Mouse (Mus musculus): ENCODE measurements around the gene Pfkfb3.

Gene Pfkfb3

GRCm38 (mm10) chr2:11503736-11504135 is 50.1 kb downstream of the Pfkfb3 start:
- CTCF ChIA-PET, result interaction anchor here (1.2 kb wide), 1 partner anchor 40 kb away, joined by 3 read pairs; no protein-coding TSS in a partner anchor

GRCm38 (mm10) chr2:11502901-11503431 is 50.9 kb downstream of the Pfkfb3 start:
- CTCF ChIA-PET, result interaction anchor here (0.7 to 2.1 kb wide), 3 partner anchors 28 to 171 kb away, joined by 3 to 6 read pairs (median 3); no protein-coding TSS in a partner anchor

DNA sequence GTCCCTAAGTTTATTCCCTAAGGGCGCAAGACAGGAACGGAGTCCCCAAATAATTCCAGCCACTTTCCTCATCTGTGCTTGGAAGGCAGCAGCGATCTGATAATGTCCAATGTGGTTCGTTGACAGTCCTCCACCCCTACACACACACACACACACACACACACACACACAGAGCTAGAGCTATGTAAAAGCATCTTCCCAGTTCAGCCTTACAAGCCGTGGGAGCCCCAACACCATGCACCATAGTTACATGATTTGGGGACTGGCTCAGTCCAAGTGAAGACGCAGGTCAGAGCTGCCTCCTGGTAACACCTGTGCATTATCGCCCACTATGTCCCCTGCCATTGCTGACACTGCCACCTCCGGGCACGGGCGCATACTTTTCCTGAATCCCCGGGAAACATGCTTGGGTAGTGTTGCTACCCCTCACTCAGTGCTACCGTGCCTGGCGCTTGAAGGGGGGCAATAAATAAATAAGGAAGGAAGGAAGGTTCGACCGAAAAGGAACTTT is 51.6 kb downstream of the Pfkfb3 start:
- CTCF ChIA-PET, result interaction anchor here (0.6 to 2.1 kb wide), 4 partner anchors 29 to 170 kb away, joined by 3 to 6 read pairs (median 3); partner anchors contain the start of gene Rbm17

DNA sequence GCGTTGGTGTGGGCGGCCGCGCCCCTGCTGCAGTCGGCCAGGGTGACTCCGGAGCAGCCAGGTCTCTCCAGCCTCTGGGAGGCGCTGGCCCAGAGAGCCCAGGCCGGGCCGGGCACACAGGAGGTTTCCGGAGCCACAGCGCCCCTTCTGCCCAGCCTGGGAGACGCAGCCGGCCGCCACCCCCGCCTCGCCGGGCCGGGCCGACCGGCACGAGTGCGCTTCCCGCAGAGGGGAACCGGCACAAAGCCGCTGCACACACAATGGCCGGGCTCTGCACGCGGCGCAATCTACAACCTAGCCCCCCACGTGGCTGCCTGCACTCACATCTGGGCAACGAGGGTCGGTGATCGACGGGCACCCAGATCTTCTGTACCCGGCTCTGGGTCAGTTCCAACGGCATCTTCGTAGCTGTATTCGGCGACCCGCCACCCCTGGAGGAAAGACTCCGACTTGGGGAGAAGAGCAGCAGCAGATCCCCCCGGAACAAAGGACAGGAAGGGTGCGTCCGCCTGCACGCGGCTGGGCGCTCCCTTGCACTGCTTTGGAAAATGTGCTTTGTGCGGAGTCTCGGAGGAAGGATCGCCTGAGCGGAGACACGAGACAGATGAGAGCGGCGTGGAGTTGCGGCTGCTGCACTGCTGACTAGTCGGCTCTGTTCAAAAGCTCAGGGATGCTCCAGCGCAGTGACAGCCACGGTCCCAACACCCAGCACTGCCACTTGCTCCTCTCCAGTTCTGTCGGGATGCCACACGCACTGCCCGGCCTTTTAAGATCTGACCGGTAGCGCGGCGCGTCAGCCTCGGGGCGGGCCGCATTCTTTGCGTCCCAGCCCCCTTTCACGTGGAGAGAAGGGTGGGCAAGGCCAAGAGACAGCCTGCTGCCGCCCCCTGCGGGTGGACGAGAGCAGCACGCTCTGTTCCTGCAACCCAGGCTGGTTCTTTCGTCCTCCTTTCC is 52.3 kb downstream of the Pfkfb3 start:
- CTCF ChIA-PET, result interaction anchor here (0.5 to 2.1 kb wide), 4 partner anchors 47 to 169 kb away, joined by 3 to 6 read pairs (median 3); partner anchors contain the start of gene Rbm17

- CTCF ChIA-PET, result interaction anchor here (1.6 to 2.1 kb wide), 2 partner anchors 11 to 168 kb away, joined by 5 to 6 read pairs; no protein-coding TSS in a partner anchor
Measured at GRCm38 (mm10) chr2:11500666-11501065, 53.2 kb downstream of the Pfkfb3 start.

DNA sequence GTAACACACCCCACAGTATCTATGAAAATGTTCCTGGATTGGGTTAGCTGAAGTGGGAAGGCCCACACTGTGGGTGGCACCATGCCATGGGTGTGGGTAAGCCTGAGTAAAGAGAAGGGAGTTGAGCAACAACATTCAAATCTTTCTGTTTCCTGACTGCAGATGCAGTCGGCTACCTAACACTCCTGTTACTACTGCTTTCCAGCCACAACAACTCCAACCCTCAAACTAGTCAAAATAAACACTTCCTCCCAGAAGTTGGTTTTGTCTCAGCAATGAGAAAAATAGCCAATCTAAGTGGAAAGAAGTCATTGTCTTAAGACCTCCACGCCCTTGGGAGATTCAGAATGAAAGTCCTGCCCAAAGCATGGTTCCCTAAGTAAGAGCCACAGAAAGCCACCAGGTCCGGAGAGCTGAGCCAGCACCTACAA is 57.3 kb downstream of the Pfkfb3 start:
- CTCF ChIA-PET, result no interaction called here

GRCm38 (mm10) chr2:11494841-11495255 is 59.0 kb downstream of the Pfkfb3 start:
- CTCF ChIA-PET, result no interaction called here

GRCm38 (mm10) chr2:11492855-11493254 is 61.0 kb downstream of the Pfkfb3 start:
- CTCF ChIA-PET, result no interaction called here

GRCm38 (mm10) chr2:11491471-11491870 is 62.4 kb downstream of the Pfkfb3 start:
- CTCF ChIA-PET, result interaction anchor here (0.7 kb wide), 1 partner anchor 85 kb away, joined by 3 read pairs; no protein-coding TSS in a partner anchor

- CTCF ChIA-PET, result interaction anchor here (0.6 to 1.4 kb wide), 2 partner anchors 9 to 52 kb away, joined by 3 to 5 read pairs; no protein-coding TSS in a partner anchor
Measured at GRCm38 (mm10) chr2:11490554-11490953, 63.3 kb downstream of the Pfkfb3 start.

- CTCF ChIA-PET, result no interaction called here
Measured at GRCm38 (mm10) chr2:11483226-11483625, 70.7 kb downstream of the Pfkfb3 start.

DNA sequence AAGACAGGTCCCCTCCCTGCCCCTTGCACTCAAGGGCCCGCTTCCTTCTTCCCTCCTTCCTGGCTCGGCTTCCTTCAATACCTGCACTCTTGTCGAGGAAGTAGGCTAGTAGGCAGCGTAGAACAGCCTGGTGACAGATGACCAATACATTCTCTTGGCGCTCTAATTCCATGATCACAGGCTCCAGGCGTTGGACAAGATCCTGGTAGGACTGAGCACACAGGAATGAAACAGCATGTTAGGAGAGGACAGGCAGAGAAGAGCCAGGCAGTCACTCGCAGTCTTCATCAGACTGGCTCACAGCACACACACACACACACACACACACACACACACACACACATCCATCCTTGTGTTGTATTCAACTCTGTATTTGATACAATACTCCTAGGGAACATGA is 71.5 kb downstream of the Pfkfb3 start:
- CTCF ChIA-PET, result no interaction called here

DNA sequence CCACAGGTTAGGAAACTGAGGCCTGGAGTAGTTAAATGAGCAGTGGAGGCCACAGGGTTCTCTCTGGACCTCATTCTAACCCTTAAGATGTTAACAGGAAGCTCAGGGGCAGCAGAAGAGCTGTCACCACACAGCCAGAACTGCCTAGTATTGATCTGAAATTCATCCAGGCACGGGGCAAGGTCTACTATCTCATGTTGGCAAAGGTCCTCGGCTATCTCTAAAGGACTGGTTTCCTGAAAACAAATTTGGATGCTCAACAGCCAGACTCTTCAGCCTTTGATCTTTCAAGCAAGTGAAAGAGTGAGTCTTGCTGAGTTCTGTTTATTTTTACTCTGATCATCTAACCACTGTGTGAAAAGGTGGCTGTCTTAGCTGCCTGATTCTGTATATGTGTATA is 74.9 kb downstream of the Pfkfb3 start:
- CTCF ChIA-PET, result no interaction called here

GRCm38 (mm10) chr2:11475316-11475715 is 78.6 kb downstream of the Pfkfb3 start:
- CTCF ChIA-PET, result no interaction called here

DNA sequence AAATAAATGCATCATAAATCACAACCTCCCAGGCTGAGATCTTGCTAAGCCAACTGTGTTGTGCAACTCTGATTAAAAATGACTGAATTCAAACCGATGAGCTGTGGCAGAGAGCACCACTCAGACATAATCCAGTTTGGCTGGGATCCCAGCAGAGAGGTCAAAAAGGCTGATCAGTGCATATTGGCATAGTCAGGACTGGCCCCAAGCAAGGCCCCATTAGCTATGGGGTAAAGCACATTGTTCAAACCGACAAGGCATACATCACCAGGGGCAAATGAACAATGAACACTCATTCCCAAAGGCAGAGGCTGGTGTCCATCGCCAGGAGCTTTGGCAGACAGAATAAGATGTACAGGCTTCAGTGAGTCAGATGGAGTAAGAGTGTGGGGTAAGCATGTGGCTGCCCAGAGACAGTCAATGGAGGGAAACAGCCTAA is 89.2 kb downstream of the Pfkfb3 start:
- CTCF ChIA-PET, result no interaction called here

- CTCF ChIA-PET, result interaction anchor here (1.8 kb wide), 1 partner anchor 13 kb away, joined by 7 read pairs; no protein-coding TSS in a partner anchor
Measured at GRCm38 (mm10) chr2:11460976-11461375, 92.9 kb downstream of the Pfkfb3 start.

DNA sequence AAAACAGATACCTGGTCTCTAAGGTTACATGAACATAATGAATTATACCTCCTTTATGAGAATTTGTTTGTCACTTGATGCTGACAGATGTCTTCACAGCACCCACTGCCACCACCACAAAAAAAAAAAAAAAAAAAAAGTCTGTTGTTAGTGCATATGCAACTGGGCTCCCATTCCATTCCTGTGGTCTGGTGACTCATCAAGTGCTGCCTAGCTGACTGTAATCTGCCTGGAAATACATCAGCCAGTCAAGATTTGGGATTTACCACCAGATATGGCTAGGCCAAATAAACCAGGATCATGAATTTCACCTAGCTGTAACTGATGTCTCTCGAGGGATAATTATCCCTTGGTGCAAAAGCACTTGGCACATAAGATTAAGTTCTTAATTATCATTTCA is 95.4 kb downstream of the Pfkfb3 start:
- CTCF ChIA-PET, result no interaction called here

- CTCF ChIA-PET, result no interaction called here
Measured at GRCm38 (mm10) chr2:11457904-11458303, 96.0 kb downstream of the Pfkfb3 start.

DNA sequence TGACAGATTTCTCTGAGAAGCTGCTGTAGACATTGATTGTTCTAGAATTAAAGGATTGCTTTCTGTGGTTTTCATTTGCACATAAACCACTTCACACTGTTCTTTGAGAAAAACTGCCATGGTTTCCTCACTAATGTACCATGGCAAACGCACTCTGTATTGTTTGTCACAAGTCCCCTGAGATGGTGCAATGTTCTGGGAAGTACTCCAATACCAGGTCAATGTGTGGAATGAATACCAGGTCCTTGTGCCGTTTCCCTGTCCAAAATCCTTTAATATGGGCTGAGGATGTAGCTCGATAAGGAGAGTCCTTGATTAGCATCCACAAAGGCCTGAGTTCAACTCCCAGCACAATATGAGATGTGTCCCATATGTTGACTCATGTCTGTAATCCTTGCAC is 105.2 kb downstream of the Pfkfb3 start:
- CTCF ChIA-PET, result interaction anchor here (1.7 kb wide), 1 partner anchor 13 kb away, joined by 7 read pairs; no protein-coding TSS in a partner anchor

DNA sequence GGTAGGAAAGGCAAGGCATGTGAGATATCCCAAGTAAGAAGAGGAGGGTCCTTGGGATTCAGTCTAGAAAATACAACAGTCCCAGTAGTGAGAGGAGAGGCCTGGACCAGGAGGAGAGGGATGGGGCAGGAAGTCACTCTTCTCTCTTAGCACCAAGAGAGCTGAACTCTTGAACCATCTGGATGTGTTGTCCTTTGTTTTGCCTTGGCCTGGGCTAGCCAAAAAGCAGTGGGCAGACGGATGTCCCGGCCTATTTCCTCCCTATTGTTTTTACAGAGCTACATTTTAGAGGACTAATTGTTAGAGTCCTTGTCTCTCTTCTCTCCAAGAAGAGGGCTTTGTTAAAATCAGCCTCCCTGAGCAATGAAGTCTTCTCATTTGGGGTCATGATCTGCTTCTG is 106.0 kb downstream of the Pfkfb3 start:
- CTCF ChIA-PET, result interaction anchor here (1.7 kb wide), 1 partner anchor 13 kb away, joined by 7 read pairs; no protein-coding TSS in a partner anchor

- CTCF ChIA-PET, result no interaction called here
Measured at GRCm38 (mm10) chr2:11445722-11446121, 108.2 kb downstream of the Pfkfb3 start.

DNA sequence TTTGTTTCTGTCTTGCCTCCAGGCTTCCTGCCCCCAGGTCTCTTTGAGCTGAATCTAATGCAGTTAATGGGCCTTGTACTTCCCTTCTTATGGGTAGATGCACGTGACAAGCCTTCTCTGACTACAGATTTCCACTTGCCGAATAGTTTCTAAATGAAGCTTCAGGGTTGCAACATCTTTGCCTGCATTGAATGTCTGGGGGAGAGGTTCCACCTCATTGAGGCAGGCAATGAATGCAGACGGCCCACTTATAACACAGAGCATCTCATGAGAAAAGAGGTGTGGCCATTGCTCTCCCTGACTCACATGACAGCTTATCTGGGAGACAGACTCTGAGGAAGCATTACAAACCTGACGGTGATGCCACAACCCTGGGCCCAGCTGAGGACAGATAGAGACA is 112.0 kb downstream of the Pfkfb3 start:
- CTCF ChIA-PET, result interaction anchor here (0.6 to 0.7 kb wide), 2 partner anchors 11 to 286 kb away, joined by 3 to 7 read pairs; no protein-coding TSS in a partner anchor

All from spleen, embryonic (tissue).